Mouse (Mus musculus) G1E (cell line): ENCODE results near the gene Dgcr8.

Source experiments
- CTCF ChIP-seq: IDR thresholded peaks from 2 replicates; pipeline ENCODE4 v1.5.1; 2012; ENCODE audit warnings: low read depth, low read length, inconsistent platforms, mixed read lengths
- GATA1 ChIP-seq: IDR thresholded peaks from 2 replicates; pipeline ENCODE4 v1.6.1; 2012; ENCODE audit warnings: borderline replicate concordance, low read length, inconsistent platforms, mixed read lengths

- TF ChIP-seq GATA1 (no peak), CTCF (no peak)
Observed at GRCm38 (mm10) chr16:18337261-18337660, 48.2 kb upstream of the Dgcr8 start.
